Mouse (Mus musculus) gastrocnemius, postnatal 25 days (tissue): ENCODE results near the gene Scd2. TPM values are rescaled to one million over a fixed set of nuclear protein-coding genes. Genes with fewer than 3 reads are reported as not detected.
"Not testable (repeated sequence)": the region's sequence is repeated elsewhere in the genome, so short reads cannot be mapped to it uniquely, and the experiment has no call there.

Experiments
- DNase-seq: peaks from one replicate; pipeline ENCODE4 v3.0.0; 2022
- long read RNA-seq, 2 experiments: library from polyadenylated mRNA; stranded (forward); transcript quantifications; one replicate each; pipeline ENCODE4 v2.0.0; 2021
- total RNA-seq, 2 experiments: library from RNA; stranded (reverse); gene quantifications; 1 replicate in 1 of 2; 2 replicates in 1 of 2; pipeline ENCODE4 v1.2.3; 2021

Gene Scd2
- 10 to 100 TPM; 11.8 to 12.5 TPM for total RNA-seq
- long read RNA-seq, experiment 1, full-length matches to known transcripts = 1 of 4 reads
- long read RNA-seq, experiment 1, partial matches to known transcripts = 0 of 4 reads
- long read RNA-seq, experiment 1, other reads (novel, unspliced or antisense) = 3 of 4 reads
- long read RNA-seq, experiment 2, full-length matches to known transcripts = 2 of 3 reads
- long read RNA-seq, experiment 2, partial matches to known transcripts = 0 of 3 reads
- long read RNA-seq, experiment 2, other reads (novel, unspliced or antisense) = 1 of 3 reads

GRCm38 (mm10) chr19:44292941-44293768, at the start of gene Scd2:
Gene Scd2, plus strand, starts transcription at chr19:44293674.
- DNase-seq = no peak

GRCm38 (mm10) chr19:44245761-44246171, 47.7 kb upstream of the Scd2 start:
- no peak for DNase-seq

- no peak for DNase-seq
Measured at GRCm38 (mm10) chr19:44246341-44246911, 47.0 kb upstream of the Scd2 start.

GRCm38 (mm10) chr19:44247281-44248080, 46.0 kb upstream of the Scd2 start:
- no peak for DNase-seq

GRCm38 (mm10) chr19:44248081-44248853, 45.2 kb upstream of the Scd2 start:
- DNase-seq = peak; percentile 96

- DNase-seq = no peak
Measured at GRCm38 (mm10) chr19:44248854-44249351, 44.6 kb upstream of the Scd2 start.

GRCm38 (mm10) chr19:44251138-44251537, 42.3 kb upstream of the Scd2 start:
- not testable (repeated sequence) for DNase-seq

- no peak for DNase-seq
Measured at GRCm38 (mm10) chr19:44251936-44252558, 41.4 kb upstream of the Scd2 start.

GRCm38 (mm10) chr19:44254106-44254505, 39.4 kb upstream of the Scd2 start:
- not testable (repeated sequence) for DNase-seq

- DNase-seq = no peak
Measured at GRCm38 (mm10) chr19:44257377-44257966, 36.0 kb upstream of the Scd2 start.

GRCm38 (mm10) chr19:44259484-44259883, 34.0 kb upstream of the Scd2 start:
- no peak for DNase-seq

- DNase-seq = no peak
Measured at GRCm38 (mm10) chr19:44260487-44260886, 33.0 kb upstream of the Scd2 start.

- no peak for DNase-seq
Measured at GRCm38 (mm10) chr19:44261774-44262173, 31.7 kb upstream of the Scd2 start.

GRCm38 (mm10) chr19:44263581-44263980, 29.9 kb upstream of the Scd2 start:
- DNase-seq = no peak

GRCm38 (mm10) chr19:44264226-44264625, 29.2 kb upstream of the Scd2 start:
- DNase-seq = no peak

- peak; percentile 52 for DNase-seq
Measured at GRCm38 (mm10) chr19:44265300-44265699, 28.2 kb upstream of the Scd2 start.

- no peak for DNase-seq
Measured at GRCm38 (mm10) chr19:44265911-44266337, 27.6 kb upstream of the Scd2 start.

- DNase-seq = no peak
Measured at GRCm38 (mm10) chr19:44266458-44266823, 27.0 kb upstream of the Scd2 start.

GRCm38 (mm10) chr19:44266824-44267498, 26.5 kb upstream of the Scd2 start:
- DNase-seq = peak; percentile 87
